Mouse (Mus musculus): ENCODE measurements at regions not wholly inside any gene's neighbourhood (a gene's known extent, or its start where the extent isn't known, plus 50 kb on each side); places are given as distances from the start of the nearest gene placed in this dataset.
A peak's percentile ranks its signal among the peaks of the same experiment; 100 is the strongest.

DNA sequence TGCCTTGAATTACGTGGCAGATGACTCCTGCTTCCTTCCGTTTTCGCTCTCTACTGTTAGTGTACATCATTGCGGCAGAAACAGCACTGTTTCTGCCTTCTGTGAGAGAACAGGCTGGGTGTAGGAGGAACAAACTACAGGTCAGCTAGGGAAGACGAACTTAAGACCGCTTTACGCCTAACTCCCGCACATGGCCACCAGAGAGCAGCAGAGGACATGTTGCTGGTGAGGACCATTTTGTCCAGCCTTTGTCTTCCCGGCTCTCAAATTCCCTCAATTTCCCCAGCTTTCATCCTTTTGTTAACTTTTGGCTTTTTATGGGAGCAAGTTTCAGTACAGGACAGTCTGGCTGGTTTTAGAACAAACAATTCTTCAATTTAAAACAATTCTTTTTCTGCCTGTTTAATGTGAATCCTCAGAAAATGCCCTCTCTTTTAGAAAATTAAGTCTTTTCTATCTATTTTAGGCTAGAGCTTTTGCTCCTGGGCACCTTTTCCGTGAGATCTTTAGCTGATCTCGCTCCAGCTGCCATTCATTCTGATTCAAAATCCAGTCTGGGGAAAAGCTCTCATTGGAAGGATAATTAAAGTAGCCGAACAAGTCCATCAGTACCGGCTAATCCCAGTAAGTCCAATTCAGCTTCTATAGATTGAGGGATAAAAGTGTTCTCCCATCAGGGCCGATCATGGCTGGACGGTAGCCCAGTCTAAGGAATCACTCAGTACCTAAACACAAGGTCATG is 347.1 kb downstream of the Tox3 start:
- ATAC-seq (ENCODE audit: low FRiP score, low read depth) = no peak
- Histone ChIP-seq H3K27ac (replicated peaks; ENCODE audit: low read depth, low read length) (no peak overlapping the region), H3K9me3 (ENCODE audit: control insufficient read depth, low read length) (no peaks in the 10 kb centered on the region), H3K4me3 (replicated peaks; ENCODE audit: low read length) (no peak overlapping the region), H3K4me2 (replicated peaks; ENCODE audit: low read depth, low read length, severe bottlenecking) (no peak overlapping the region), H3K27me3 (ENCODE audit: control insufficient read depth, insufficient read depth, low read length) (peaks cover 6% of the 10 kb centered on the region; the same call in 1 of the 2 replicates), H3K36me3 (ENCODE audit: control insufficient read depth, insufficient read depth, low read length) (no peaks in the 10 kb centered on the region), H3K9ac (ENCODE audit: low read depth, low read length, severe bottlenecking) (no peak overlapping the region), H3K4me1 (ENCODE audit: control insufficient read depth, insufficient read depth, low read length) (no peaks in the 10 kb centered on the region)
- DNase-seq (ENCODE audit: low spot score) = peak; percentile 88
- no peak for TF ChIP-seq POLR2A (IDR thresholded peaks at IDR 0.05; ENCODE audit: borderline replicate concordance, extremely low read depth, insufficient read depth, insufficient read length)
- WGBS = 41% methylated on average over 15 of the region's 15 CpGs

DNA sequence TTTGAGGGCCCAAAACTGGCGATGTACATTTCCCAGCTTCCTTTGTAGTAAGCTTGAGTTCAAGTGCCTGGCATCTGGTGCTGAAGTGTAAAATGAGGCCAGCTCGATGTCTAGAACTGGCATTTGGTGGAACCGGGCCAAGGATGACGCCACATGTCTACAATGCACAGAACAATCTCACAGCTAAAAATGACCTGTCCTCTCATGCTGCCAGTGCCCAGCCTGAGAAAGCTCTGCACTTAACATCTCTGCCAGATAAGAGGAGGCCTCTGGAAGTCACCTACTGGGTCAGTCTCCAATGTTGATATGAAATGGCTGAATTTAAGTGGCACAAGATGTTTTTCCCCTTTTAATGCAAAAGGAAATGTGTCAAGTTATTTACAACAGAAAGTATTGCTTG is 354.4 kb downstream of the Tox3 start:
- H3K36me3 ChIP-seq (ENCODE audit: control insufficient read depth, insufficient read depth, low read length) = no peaks in the 10 kb centered on the region
- no peaks in the 10 kb centered on the region for H3K4me1 ChIP-seq (ENCODE audit: control insufficient read depth, insufficient read depth, low read length)
- ATAC-seq (ENCODE audit: low FRiP score, low read depth) = no peak
- H3K4me2 ChIP-seq (replicated peaks; ENCODE audit: low read depth, low read length, severe bottlenecking) = no peak overlapping the region
- WGBS = 86% methylated on average over 4 of the region's 4 CpGs
- no peak overlapping the region for H3K9ac ChIP-seq (ENCODE audit: low read depth, low read length, severe bottlenecking)
- no peaks in the 10 kb centered on the region for H3K9me3 ChIP-seq (ENCODE audit: control insufficient read depth, low read length)
- no peaks in the 10 kb centered on the region for H3K27me3 ChIP-seq (ENCODE audit: control insufficient read depth, insufficient read depth, low read length)
- no peak for TF ChIP-seq POLR2A (IDR thresholded peaks at IDR 0.05; ENCODE audit: borderline replicate concordance, extremely low read depth, insufficient read depth, insufficient read length)
- H3K27ac ChIP-seq (replicated peaks; ENCODE audit: low read depth, low read length) = no peak overlapping the region
- H3K4me3 ChIP-seq (replicated peaks; ENCODE audit: low read length) = no peak overlapping the region
- DNase-seq (ENCODE audit: low spot score) = no peak

DNA sequence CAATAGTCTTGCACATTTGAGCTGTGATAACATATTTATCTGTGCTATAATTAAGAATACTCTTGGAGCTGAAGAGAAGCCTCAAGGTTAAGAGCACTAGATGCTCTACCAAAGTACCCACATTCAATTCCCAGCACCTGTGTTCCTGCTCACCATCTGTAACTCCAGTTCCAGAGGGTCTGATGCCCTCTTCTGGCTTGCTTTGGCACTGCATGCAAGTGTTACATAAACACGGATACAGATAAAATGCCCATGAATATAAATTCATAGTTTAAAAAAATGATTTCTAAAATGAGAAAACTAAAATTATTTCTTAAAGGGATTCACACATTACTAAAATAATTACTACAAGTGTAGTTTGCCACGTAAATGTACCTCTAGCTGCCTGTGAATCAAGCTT is 364.3 kb downstream of the Tox3 start:
- TF ChIP-seq POLR2A (IDR thresholded peaks at IDR 0.05; ENCODE audit: borderline replicate concordance, extremely low read depth, insufficient read depth, insufficient read length) = no peak
- Histone ChIP-seq H3K36me3 (ENCODE audit: control insufficient read depth, insufficient read depth, low read length) (no peaks in the 10 kb centered on the region), H3K4me1 (ENCODE audit: control insufficient read depth, insufficient read depth, low read length) (peaks cover 4% of the 10 kb centered on the region), H3K4me2 (replicated peaks; ENCODE audit: low read depth, low read length, severe bottlenecking) (no peak overlapping the region), H3K4me3 (replicated peaks; ENCODE audit: low read length) (no peak overlapping the region), H3K9ac (ENCODE audit: low read depth, low read length, severe bottlenecking) (no peak overlapping the region), H3K27ac (replicated peaks; ENCODE audit: low read depth, low read length) (no peak overlapping the region), H3K27me3 (ENCODE audit: control insufficient read depth, insufficient read depth, low read length) (no peaks in the 10 kb centered on the region), H3K9me3 (ENCODE audit: control insufficient read depth, low read length) (no peaks in the 10 kb centered on the region)
- 91% methylated on average over 2 of the region's 2 CpGs for WGBS
- DNase-seq (ENCODE audit: low spot score) = no peak
- ATAC-seq (ENCODE audit: low FRiP score, low read depth) = no peak

DNA sequence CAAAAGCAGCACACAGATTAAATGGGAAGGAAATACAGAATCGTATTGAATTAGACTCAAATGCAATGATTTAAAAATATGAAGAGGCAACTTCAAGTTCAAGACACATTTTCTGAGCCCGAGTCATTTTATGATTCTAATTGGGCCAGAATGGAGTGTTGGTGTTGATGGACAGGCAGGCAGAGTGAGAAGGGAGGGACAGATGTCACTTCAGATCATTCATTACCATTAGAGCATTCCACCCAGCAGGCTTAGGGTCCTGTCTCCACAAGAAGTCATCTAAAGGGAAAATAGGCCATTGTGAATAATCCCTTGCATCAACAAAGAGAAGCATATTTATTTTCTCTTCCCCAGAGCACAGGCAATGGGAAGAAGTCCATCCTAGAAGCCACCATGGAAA is 365.6 kb downstream of the Tox3 start:
- Histone ChIP-seq H3K4me3 (replicated peaks; ENCODE audit: low read length) (no peak overlapping the region), H3K9ac (ENCODE audit: low read depth, low read length, severe bottlenecking) (no peak overlapping the region), H3K27me3 (ENCODE audit: control insufficient read depth, insufficient read depth, low read length) (no peaks in the 10 kb centered on the region), H3K4me2 (replicated peaks; ENCODE audit: low read depth, low read length, severe bottlenecking) (no peak overlapping the region), H3K27ac (replicated peaks; ENCODE audit: low read depth, low read length) (no peak overlapping the region), H3K9me3 (ENCODE audit: control insufficient read depth, low read length) (no peaks in the 10 kb centered on the region), H3K4me1 (ENCODE audit: control insufficient read depth, insufficient read depth, low read length) (peaks cover 4% of the 10 kb centered on the region), H3K36me3 (ENCODE audit: control insufficient read depth, insufficient read depth, low read length) (no peaks in the 10 kb centered on the region)
- 36% methylated on average over 2 of the region's 2 CpGs for WGBS
- TF ChIP-seq POLR2A (IDR thresholded peaks at IDR 0.05; ENCODE audit: borderline replicate concordance, extremely low read depth, insufficient read depth, insufficient read length) = no peak
- ATAC-seq (ENCODE audit: low FRiP score, low read depth) (no peak), DNase-seq (ENCODE audit: low spot score) (no peak)

DNA sequence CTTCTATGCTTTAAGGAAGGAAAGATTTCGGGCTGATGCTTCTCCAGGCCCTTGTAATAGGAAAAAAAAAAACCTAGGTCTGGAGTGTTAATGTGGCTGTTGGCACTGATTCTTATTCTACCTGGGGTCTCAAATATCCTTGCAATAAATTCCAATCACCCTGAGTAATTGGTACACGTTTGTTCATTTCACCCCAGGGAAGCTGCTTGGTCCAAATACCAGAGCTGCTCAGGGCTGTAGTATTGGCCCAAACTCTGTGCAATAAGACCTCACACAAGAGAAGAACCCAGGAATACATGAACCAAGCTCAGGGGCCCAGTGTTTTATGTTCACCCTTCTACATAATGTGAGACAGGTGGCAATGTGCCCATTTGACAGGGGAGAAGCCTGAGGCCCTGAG is 366.8 kb downstream of the Tox3 start:
- Histone ChIP-seq H3K9me3 (ENCODE audit: control insufficient read depth, low read length) (no peaks in the 10 kb centered on the region), H3K4me3 (replicated peaks; ENCODE audit: low read length) (no peak overlapping the region), H3K27me3 (ENCODE audit: control insufficient read depth, insufficient read depth, low read length) (no peaks in the 10 kb centered on the region), H3K27ac (replicated peaks; ENCODE audit: low read depth, low read length) (no peak overlapping the region), H3K36me3 (ENCODE audit: control insufficient read depth, insufficient read depth, low read length) (no peaks in the 10 kb centered on the region), H3K4me2 (replicated peaks; ENCODE audit: low read depth, low read length, severe bottlenecking) (no peak overlapping the region), H3K9ac (ENCODE audit: low read depth, low read length, severe bottlenecking) (no peak overlapping the region), H3K4me1 (ENCODE audit: control insufficient read depth, insufficient read depth, low read length) (peaks cover 4% of the 10 kb centered on the region)
- DNase-seq (ENCODE audit: low spot score) (peak; percentile 66), ATAC-seq (ENCODE audit: low FRiP score, low read depth) (peak; percentile 80)
- no peak for TF ChIP-seq POLR2A (IDR thresholded peaks at IDR 0.05; ENCODE audit: borderline replicate concordance, extremely low read depth, insufficient read depth, insufficient read length)
- 29% methylated on average over 2 of the region's 2 CpGs for WGBS
